Mouse (Mus musculus): ENCODE data around the gene Rfx8. TPM values are rescaled to one million over a fixed set of nuclear protein-coding genes. Genes with fewer than 3 reads are reported as not detected.
"Not testable (repeated sequence)": the region's sequence is repeated elsewhere in the genome, so short reads cannot be mapped to it uniquely, and the experiment has no call there.

Rfx8 gene
- polyA plus RNA-seq, 1 experiment from 2014 or later, result 0.15 TPM

- Histone ChIP-seq H3K9ac (ENCODE audit: low read length) (no peak overlapping the region), H3K9me3 (ENCODE audit: control insufficient read depth, low read length) (no peaks in the 10 kb centered on the region), H3K27ac (ENCODE audit: low read depth, low read length) (no peak overlapping the region), H3K4me3 (ENCODE audit: low read depth, low read length) (no peak overlapping the region), H3K27me3 (ENCODE audit: control insufficient read depth, insufficient read depth, low read length) (no peaks in the 10 kb centered on the region), H3K4me2 (no peak overlapping the region), H3K4me1 (ENCODE audit: control insufficient read depth, insufficient read depth, low read length) (no peaks in the 10 kb centered on the region), H3K36me3 (ENCODE audit: control insufficient read depth, insufficient read depth, low read length) (no peaks in the 10 kb centered on the region)
- WGBS, result 89% methylated on average over 17 of the region's 17 CpGs
- DNase-seq (ENCODE audit: low spot score, missing footprints), result no peak
- no peak for ATAC-seq (ENCODE audit: low FRiP score)
Measured at GRCm38 (mm10) chr1:39670211-39670935, 50.4 kb downstream of the Rfx8 start.

GRCm38 (mm10) chr1:39666751-39667252 is 54.0 kb downstream of the Rfx8 start:
- H3K27me3 ChIP-seq (ENCODE audit: control insufficient read depth, insufficient read depth, low read length), result no peaks in the 10 kb centered on the region
- no peak overlapping the region for H3K9ac ChIP-seq (ENCODE audit: low read length)
- ATAC-seq (ENCODE audit: low FRiP score), result no peak
- H3K36me3 ChIP-seq (ENCODE audit: control insufficient read depth, insufficient read depth, low read length), result no peaks in the 10 kb centered on the region
- DNase-seq (ENCODE audit: low spot score, missing footprints), result no peak
- no peaks in the 10 kb centered on the region for H3K4me1 ChIP-seq (ENCODE audit: control insufficient read depth, insufficient read depth, low read length)
- WGBS, result 85% methylated on average over 12 of the region's 12 CpGs
- no peak overlapping the region for H3K27ac ChIP-seq (ENCODE audit: low read depth, low read length)
- H3K4me3 ChIP-seq (ENCODE audit: low read depth, low read length), result no peak overlapping the region
- H3K4me2 ChIP-seq, result no peak overlapping the region
- H3K9me3 ChIP-seq (ENCODE audit: control insufficient read depth, low read length), result no peaks in the 10 kb centered on the region

- ATAC-seq (ENCODE audit: low FRiP score) (no peak), DNase-seq (ENCODE audit: low spot score, missing footprints) (peak; percentile 68)
- Histone ChIP-seq H3K36me3 (ENCODE audit: control insufficient read depth, insufficient read depth, low read length) (no peaks in the 10 kb centered on the region), H3K4me1 (ENCODE audit: control insufficient read depth, insufficient read depth, low read length) (no peaks in the 10 kb centered on the region), H3K9ac (ENCODE audit: low read length) (no peak overlapping the region), H3K4me2 (no peak overlapping the region), H3K27me3 (ENCODE audit: control insufficient read depth, insufficient read depth, low read length) (no peaks in the 10 kb centered on the region), H3K4me3 (ENCODE audit: low read depth, low read length) (no peak overlapping the region), H3K9me3 (ENCODE audit: control insufficient read depth, low read length) (no peaks in the 10 kb centered on the region), H3K27ac (ENCODE audit: low read depth, low read length) (no peak overlapping the region)
- 87% methylated on average over 7 of the region's 7 CpGs for WGBS
Measured at GRCm38 (mm10) chr1:39664039-39664625, 56.7 kb downstream of the Rfx8 start.

GRCm38 (mm10) chr1:39663050-39663449 is 57.7 kb downstream of the Rfx8 start:
- no peak for ATAC-seq (ENCODE audit: low FRiP score)

GRCm38 (mm10) chr1:39656976-39657529 is 63.7 kb downstream of the Rfx8 start:
- H3K27ac ChIP-seq (ENCODE audit: low read depth, low read length), result no peak overlapping the region
- H3K4me1 ChIP-seq (ENCODE audit: control insufficient read depth, insufficient read depth, low read length), result no peaks in the 10 kb centered on the region
- H3K36me3 ChIP-seq (ENCODE audit: control insufficient read depth, insufficient read depth, low read length), result no peaks in the 10 kb centered on the region
- 94% methylated on average over 6 of the region's 6 CpGs for WGBS
- H3K9me3 ChIP-seq (ENCODE audit: control insufficient read depth, low read length), result no peaks in the 10 kb centered on the region; the same call in 1 of the 2 replicates
- no peak overlapping the region for H3K4me3 ChIP-seq (ENCODE audit: low read depth, low read length)
- ATAC-seq (ENCODE audit: low FRiP score), result no peak
- DNase-seq (ENCODE audit: low spot score, missing footprints), result no peak
- no peak overlapping the region for H3K4me2 ChIP-seq
- H3K27me3 ChIP-seq (ENCODE audit: control insufficient read depth, insufficient read depth, low read length), result no peaks in the 10 kb centered on the region
- no peak overlapping the region for H3K9ac ChIP-seq (ENCODE audit: low read length)

More at GRCm38 (mm10) chr1:39663050-39663449, 57.7 kb downstream of the Rfx8 start:
- H3K36me3 ChIP-seq (ENCODE audit: control insufficient read depth, insufficient read depth, low read length), result no peaks in the 10 kb centered on the region
- DNase-seq (ENCODE audit: low spot score, missing footprints), result peak; percentile 12
- no peak overlapping the region for H3K4me3 ChIP-seq (ENCODE audit: low read depth, low read length)
- no peak overlapping the region for H3K27ac ChIP-seq (ENCODE audit: low read depth, low read length)
- no peaks in the 10 kb centered on the region; the same call in 1 of the 2 replicates for H3K9me3 ChIP-seq (ENCODE audit: control insufficient read depth, low read length)
- H3K9ac ChIP-seq (ENCODE audit: low read length), result no peak overlapping the region
- H3K4me1 ChIP-seq (ENCODE audit: control insufficient read depth, insufficient read depth, low read length), result no peaks in the 10 kb centered on the region
- 89% methylated on average over 4 of the region's 4 CpGs for WGBS
- no peaks in the 10 kb centered on the region for H3K27me3 ChIP-seq (ENCODE audit: control insufficient read depth, insufficient read depth, low read length)
- no peak overlapping the region for H3K4me2 ChIP-seq

GRCm38 (mm10) chr1:39654901-39655300 is 65.9 kb downstream of the Rfx8 start:
- H3K4me3 ChIP-seq (ENCODE audit: low read depth, low read length); H3K9ac ChIP-seq (ENCODE audit: low read length); H3K4me2 ChIP-seq; H3K27me3 ChIP-seq (ENCODE audit: control insufficient read depth, insufficient read depth, low read length); DNase-seq (ENCODE audit: low spot score, missing footprints); H3K4me1 ChIP-seq (ENCODE audit: control insufficient read depth, insufficient read depth, low read length); ATAC-seq (ENCODE audit: low FRiP score); H3K9me3 ChIP-seq (ENCODE audit: control insufficient read depth, low read length); H3K36me3 ChIP-seq (ENCODE audit: control insufficient read depth, insufficient read depth, low read length); H3K27ac ChIP-seq (ENCODE audit: low read depth, low read length): not testable (repeated sequence)
- WGBS, result 85% methylated on average over 18 of the region's 18 CpGs

- H3K4me2 ChIP-seq, result no peak overlapping the region
Measured at GRCm38 (mm10) chr1:39653028-39653427, 67.8 kb downstream of the Rfx8 start.

GRCm38 (mm10) chr1:39651241-39651548 is 69.6 kb downstream of the Rfx8 start, which contains the start of gene Creg2:
TSS of gene Creg2 (minus strand) at chr1:39651474.
- DNase-seq (ENCODE audit: low spot score, missing footprints) (no peak), ATAC-seq (ENCODE audit: low FRiP score) (no peak)
- Histone ChIP-seq H3K36me3 (ENCODE audit: control insufficient read depth, insufficient read depth, low read length) (no peaks in the 10 kb centered on the region), H3K4me1 (ENCODE audit: control insufficient read depth, insufficient read depth, low read length) (peaks cover 3% of the 10 kb centered on the region; the same call in 1 of the 2 replicates), H3K9me3 (ENCODE audit: control insufficient read depth, low read length) (no peaks in the 10 kb centered on the region), H3K4me3 (ENCODE audit: low read depth, low read length) (peak within 1 kb of the TSS; percentile 50), H3K9ac (ENCODE audit: low read length) (peak within 1 kb of the TSS; percentile 54), H3K4me2 (peak within 1 kb of the TSS; percentile 93), H3K27ac (ENCODE audit: low read depth, low read length) (no peak within 1 kb of the TSS), H3K27me3 (ENCODE audit: control insufficient read depth, insufficient read depth, low read length) (peaks cover 12% of the 10 kb centered on the region; the same call in 1 of the 2 replicates)
- 45% methylated on average over 9 of the region's 9 CpGs for WGBS

More at GRCm38 (mm10) chr1:39653028-39653427, 67.8 kb downstream of the Rfx8 start:
- WGBS, result 81% methylated on average over 4 of the region's 4 CpGs
- ATAC-seq (ENCODE audit: low FRiP score) (no peak), DNase-seq (ENCODE audit: low spot score, missing footprints) (no peak)
- Histone ChIP-seq H3K36me3 (ENCODE audit: control insufficient read depth, insufficient read depth, low read length) (no peaks in the 10 kb centered on the region), H3K4me1 (ENCODE audit: control insufficient read depth, insufficient read depth, low read length) (peaks cover 3% of the 10 kb centered on the region; the same call in 1 of the 2 replicates), H3K27ac (ENCODE audit: low read depth, low read length) (no peak overlapping the region), H3K4me3 (ENCODE audit: low read depth, low read length) (no peak overlapping the region), H3K9me3 (ENCODE audit: control insufficient read depth, low read length) (no peaks in the 10 kb centered on the region), H3K9ac (ENCODE audit: low read length) (no peak overlapping the region), H3K27me3 (ENCODE audit: control insufficient read depth, insufficient read depth, low read length) (peaks cover 12% of the 10 kb centered on the region; the same call in 1 of the 2 replicates)

Measured in midbrain, embryonic 11.5 days (tissue).